Mouse (Mus musculus) bone marrow, adult 2 months (tissue): ENCODE measurements around the gene Lrrc2. TPM values are rescaled to one million over a fixed set of nuclear protein-coding genes. Genes with fewer than 3 reads are reported as not detected.
A peak's percentile ranks its signal among the peaks of the same experiment; 100 is the strongest.

Experiments used
- H3K27ac ChIP-seq: fragments of 200-500 bp; 2 replicates; pipeline ENCODE4 v1.5.1; 2012; ENCODE audit warnings: low read depth, mild to moderate bottlenecking, control low read depth, inconsistent platforms, low read length; ENCODE audit not compliant: control insufficient read depth, poor library complexity, insufficient read depth
- H3K4me1 ChIP-seq: fragments of 200-500 bp; 2 replicates; pipeline ENCODE4 v1.6.1; 2011; ENCODE audit warnings: low read length; ENCODE audit not compliant: control insufficient read depth, insufficient read depth
- H3K4me3 ChIP-seq: fragments of 200-500 bp; replicated peaks from 2 replicates; pipeline ENCODE3; 2011; ENCODE audit warnings: mild to moderate bottlenecking, low read depth, low read length, control low read depth; ENCODE audit not compliant: control insufficient read depth
- CTCF ChIP-seq: fragments of 200-500 bp; IDR thresholded peaks from 2 replicates; pipeline ENCODE4 v1.5.1; 2011; ENCODE audit warnings: low read length, control low read depth; ENCODE audit not compliant: control insufficient read depth, insufficient read depth
- POLR2A ChIP-seq: fragments of 200-500 bp; IDR thresholded peaks from 2 replicates; pipeline ENCODE4 v1.6.1; 2011; ENCODE audit warnings: low read depth, mild to moderate bottlenecking, control low read depth, low read length, borderline replicate concordance; ENCODE audit not compliant: control insufficient read depth
- WGBS: fragments of 180-500 bp; shearing (Covaris S2); methylation state at CpG from one replicate; pipeline ENCODE4 v1.1.7; 2018; 5-methylcytosine and 5-hydroxymethylcytosine counted together
- polyA plus RNA-seq: library from polyadenylated mRNA; stranded (reverse); fragments of >200 nt; gene quantifications from 2 replicates; pipeline ENCODE4 v1.2.4, GENCODE M21; 2011; ENCODE audit warnings: low replicate concordance; ENCODE audit not compliant: missing spikeins, insufficient read depth, insufficient read length

Gene Lrrc2
- polyA plus RNA-seq, 1 experiment, result 2.5 TPM

GRCm38 (mm10) chr9:110999856-111000255 lies 48.5 kb downstream of the Lrrc2 start:
- Histone ChIP-seq H3K4me3 (no peak overlapping the region), H3K4me1 (peaks cover 5% of the 10 kb centered on the region), H3K27ac (no peak overlapping the region)
- no peak for TF ChIP-seq CTCF
- no peak for TF ChIP-seq POLR2A
- WGBS, result 80% methylated on average over 10 of the region's 10 CpGs

GRCm38 (mm10) chr9:111001621-111002020 lies 50.3 kb downstream of the Lrrc2 start:
- WGBS, result 88% methylated on average over 12 of the region's 12 CpGs
- H3K27ac ChIP-seq, result no peak overlapping the region
- no peak overlapping the region for H3K4me3 ChIP-seq
- peaks cover 10% of the 10 kb centered on the region for H3K4me1 ChIP-seq
- TF ChIP-seq POLR2A (no peak), CTCF (no peak)

- no peak overlapping the region for H3K27ac ChIP-seq
- TF ChIP-seq CTCF (no peak), POLR2A (no peak)
- 79% methylated on average over 9 of the region's 9 CpGs for whole genome bisulfite sequencing
- H3K4me3 ChIP-seq, result no peak overlapping the region
- H3K4me1 ChIP-seq, result peaks cover 10% of the 10 kb centered on the region
Measured at GRCm38 (mm10) chr9:111003279-111003678, 51.9 kb downstream of the Lrrc2 start.

- no peak overlapping the region for H3K4me3 ChIP-seq
- 71% methylated on average over 2 of the region's 2 CpGs for WGBS
- H3K27ac ChIP-seq, result no peak overlapping the region
- peaks cover 11% of the 10 kb centered on the region; the same call in 1 of the 2 replicates for H3K4me1 ChIP-seq
- no peak for TF ChIP-seq CTCF
- TF ChIP-seq POLR2A, result no peak
Measured at GRCm38 (mm10) chr9:111006544-111006943, 55.2 kb downstream of the Lrrc2 start.

- TF ChIP-seq POLR2A (no peak), CTCF (no peak)
- H3K4me1 ChIP-seq, result peaks cover 11% of the 10 kb centered on the region; the same call in 1 of the 2 replicates
- WGBS, result 52% methylated on average over 3 of the region's 3 CpGs
- peak overlapping the region; percentile 54; the same call in 1 of the 2 replicates for H3K27ac ChIP-seq
- no peak overlapping the region for H3K4me3 ChIP-seq
Measured at GRCm38 (mm10) chr9:111009763-111010162, 58.4 kb downstream of the Lrrc2 start.

- 69% methylated on average over 9 of the region's 9 CpGs for WGBS
- Histone ChIP-seq H3K4me3 (no peak overlapping the region), H3K27ac (peak overlapping the region; percentile 38), H3K4me1 (peaks cover 4% of the 10 kb centered on the region; the same call in 1 of the 2 replicates)
- TF ChIP-seq CTCF (no peak), POLR2A (no peak)
Measured at GRCm38 (mm10) chr9:111011550-111011949, 60.2 kb downstream of the Lrrc2 start.

GRCm38 (mm10) chr9:111012041-111012440 lies 60.7 kb downstream of the Lrrc2 start:
- peak overlapping the region; percentile 2; the same call in 1 of the 2 replicates for H3K27ac ChIP-seq
- H3K4me3 ChIP-seq, result no peak overlapping the region
- 43% methylated on average over 3 of the region's 3 CpGs for WGBS
- H3K4me1 ChIP-seq, result peaks cover 4% of the 10 kb centered on the region; the same call in 1 of the 2 replicates
- TF ChIP-seq CTCF (no peak), POLR2A (no peak)

- Histone ChIP-seq H3K4me3 (no peak overlapping the region), H3K4me1 (no peaks in the 10 kb centered on the region; the same call in 1 of the 2 replicates), H3K27ac (no peak overlapping the region)
- 81% methylated on average over 4 of the region's 4 CpGs for WGBS
- TF ChIP-seq POLR2A (no peak), CTCF (no peak)
Measured at GRCm38 (mm10) chr9:111015658-111016057, 64.3 kb downstream of the Lrrc2 start.

GRCm38 (mm10) chr9:111019022-111019421 lies 67.7 kb downstream of the Lrrc2 start, which contains the start of gene Ltf:
Gene Ltf, plus strand, starts transcription at chr9:111019271.
- Histone ChIP-seq H3K4me1 (no peaks in the 10 kb centered on the region; the same call in 1 of the 2 replicates), H3K4me3 (peak within 1 kb of the TSS; percentile 68), H3K27ac (peak within 1 kb of the TSS; percentile 81)
- no peak for TF ChIP-seq CTCF
- no peak; the same call in 1 of the 2 replicates for TF ChIP-seq POLR2A
- 18% methylated on average over 5 of the region's 5 CpGs for WGBS
